Mouse (Mus musculus): ENCODE measurements around the gene Exosc7. TPM values are rescaled to one million over a fixed set of nuclear protein-coding genes. Genes with fewer than 3 reads are reported as not detected.

The Exosc7 gene
- polyA plus RNA-seq, 1 experiment from 2014 or later, result 52.1 TPM

- TF ChIP-seq CTCF (IDR thresholded peaks at IDR 0.05; ENCODE audit: low read depth), result no peak
- TF ChIP-seq EP300 (IDR thresholded peaks at IDR 0.05; ENCODE audit: low read depth), result no peak
Observed at GRCm38 (mm10) chr9:123150241-123151020, 37.4 kb downstream of the Exosc7 start, which contains the start of gene Clec3b. TSS of gene Clec3b (plus strand) at chr9:123150946.

GRCm38 (mm10) chr9:123151561-123151960 lies 38.5 kb downstream of the Exosc7 start:
- Histone ChIP-seq H3K36me3 (replicated peaks; ENCODE audit: insufficient read depth, low read length) (no peaks in the 10 kb centered on the region), H3K4me2 (ENCODE audit: low read depth, low read length) (no peak overlapping the region), H3K4me1 (ENCODE audit: insufficient read depth) (no peaks in the 10 kb centered on the region), H3K9ac (replicated peaks) (no peak overlapping the region), H3K27ac (ENCODE audit: low read depth) (no peak overlapping the region), H3K27me3 (ENCODE audit: insufficient read depth, low read length) (no peaks in the 10 kb centered on the region), H3K4me3 (ENCODE audit: low read depth, low read length) (no peak overlapping the region), H3K9me3 (ENCODE audit: low read length) (no peaks in the 10 kb centered on the region)
- WGBS (ENCODE audit: insufficient replicate concordance), result 17% methylated on average over 1 of the region's 1 CpGs
- DNase-seq, result no peak
- no peak for ATAC-seq
- TF ChIP-seq CTCF (IDR thresholded peaks at IDR 0.05; ENCODE audit: low read depth) (no peak), EP300 (IDR thresholded peaks at IDR 0.05; ENCODE audit: low read depth) (no peak)

More at GRCm38 (mm10) chr9:123150241-123151020, 37.4 kb downstream of the Exosc7 start, which contains the start of gene Clec3b:
- ATAC-seq, result no peak
- Histone ChIP-seq H3K9ac (replicated peaks) (no peak within 1 kb of the TSS), H3K36me3 (replicated peaks; ENCODE audit: insufficient read depth, low read length) (no peaks in the 10 kb centered on the region), H3K4me2 (ENCODE audit: low read depth, low read length) (no peak within 1 kb of the TSS), H3K27me3 (ENCODE audit: insufficient read depth, low read length) (no peaks in the 10 kb centered on the region), H3K9me3 (ENCODE audit: low read length) (no peaks in the 10 kb centered on the region), H3K4me3 (ENCODE audit: low read depth, low read length) (no peak within 1 kb of the TSS), H3K27ac (ENCODE audit: low read depth) (no peak within 1 kb of the TSS), H3K4me1 (ENCODE audit: insufficient read depth) (no peaks in the 10 kb centered on the region)
- 76% methylated on average over 5 of the region's 5 CpGs for WGBS (ENCODE audit: insufficient replicate concordance)
- DNase-seq, result no peak

- H3K4me3 ChIP-seq (ENCODE audit: low read depth, low read length), result no peak overlapping the region
- ATAC-seq, result no peak
- H3K4me2 ChIP-seq (ENCODE audit: low read depth, low read length), result no peak overlapping the region
- H3K9me3 ChIP-seq (ENCODE audit: low read length), result no peaks in the 10 kb centered on the region
- H3K27ac ChIP-seq (ENCODE audit: low read depth), result no peak overlapping the region
- H3K9ac ChIP-seq (replicated peaks), result no peak overlapping the region
- no peaks in the 10 kb centered on the region for H3K4me1 ChIP-seq (ENCODE audit: insufficient read depth)
- no peaks in the 10 kb centered on the region for H3K36me3 ChIP-seq (replicated peaks; ENCODE audit: insufficient read depth, low read length)
- 27% methylated on average over 3 of the region's 3 CpGs for WGBS (ENCODE audit: insufficient replicate concordance)
- H3K27me3 ChIP-seq (ENCODE audit: insufficient read depth, low read length), result no peaks in the 10 kb centered on the region
- DNase-seq, result no peak
- TF ChIP-seq CTCF (IDR thresholded peaks at IDR 0.05; ENCODE audit: low read depth) (no peak), EP300 (IDR thresholded peaks at IDR 0.05; ENCODE audit: low read depth) (no peak)
Observed at GRCm38 (mm10) chr9:123152026-123152425, 39.0 kb downstream of the Exosc7 start.

GRCm38 (mm10) chr9:123153121-123153520 lies 40.1 kb downstream of the Exosc7 start:
- Histone ChIP-seq H3K4me2 (ENCODE audit: low read depth, low read length) (no peak overlapping the region), H3K4me3 (ENCODE audit: low read depth, low read length) (no peak overlapping the region), H3K27me3 (ENCODE audit: insufficient read depth, low read length) (no peaks in the 10 kb centered on the region), H3K4me1 (ENCODE audit: insufficient read depth) (no peaks in the 10 kb centered on the region), H3K36me3 (replicated peaks; ENCODE audit: insufficient read depth, low read length) (no peaks in the 10 kb centered on the region), H3K9ac (replicated peaks) (no peak overlapping the region), H3K9me3 (ENCODE audit: low read length) (no peaks in the 10 kb centered on the region), H3K27ac (ENCODE audit: low read depth) (no peak overlapping the region)
- DNase-seq, result no peak
- no peak for ATAC-seq
- TF ChIP-seq CTCF (IDR thresholded peaks at IDR 0.05; ENCODE audit: low read depth) (no peak), EP300 (IDR thresholded peaks at IDR 0.05; ENCODE audit: low read depth) (no peak)
- WGBS (ENCODE audit: insufficient replicate concordance), result 84% methylated on average over 2 of the region's 2 CpGs

- DNase-seq, result no peak
- H3K27me3 ChIP-seq (ENCODE audit: insufficient read depth, low read length), result no peaks in the 10 kb centered on the region
- 45% methylated on average over 30 of the region's 30 CpGs for WGBS (ENCODE audit: insufficient replicate concordance)
- H3K36me3 ChIP-seq (replicated peaks; ENCODE audit: insufficient read depth, low read length), result no peaks in the 10 kb centered on the region
- H3K4me3 ChIP-seq (ENCODE audit: low read depth, low read length), result no peak overlapping the region
- H3K9ac ChIP-seq (replicated peaks), result no peak overlapping the region
- TF ChIP-seq CTCF (IDR thresholded peaks at IDR 0.05; ENCODE audit: low read depth) (no peak), EP300 (IDR thresholded peaks at IDR 0.05; ENCODE audit: low read depth) (no peak)
- 0 out of 2 replicates have a peak overlapping the region, but pooled peaks have one; percentile 16 for H3K4me2 ChIP-seq (ENCODE audit: low read depth, low read length)
- no peak overlapping the region for H3K27ac ChIP-seq (ENCODE audit: low read depth)
- H3K9me3 ChIP-seq (ENCODE audit: low read length), result no peaks in the 10 kb centered on the region
- peak; percentile 43; the same call in 1 of the 2 replicates for ATAC-seq
- no peaks in the 10 kb centered on the region for H3K4me1 ChIP-seq (ENCODE audit: insufficient read depth)
Observed at GRCm38 (mm10) chr9:123156910-123157361, 43.9 kb downstream of the Exosc7 start.

- H3K4me1 ChIP-seq (ENCODE audit: insufficient read depth), result no peaks in the 10 kb centered on the region
- DNase-seq (no peak), ATAC-seq (no peak)
- no peak overlapping the region for H3K4me3 ChIP-seq (ENCODE audit: low read depth, low read length)
- no peaks in the 10 kb centered on the region for H3K36me3 ChIP-seq (replicated peaks; ENCODE audit: insufficient read depth, low read length)
- no peak for TF ChIP-seq EP300 (IDR thresholded peaks at IDR 0.05; ENCODE audit: low read depth)
- no peak for TF ChIP-seq CTCF (IDR thresholded peaks at IDR 0.05; ENCODE audit: low read depth)
- H3K4me2 ChIP-seq (ENCODE audit: low read depth, low read length), result no peak overlapping the region
- no peaks in the 10 kb centered on the region for H3K27me3 ChIP-seq (ENCODE audit: insufficient read depth, low read length)
- H3K9me3 ChIP-seq (ENCODE audit: low read length), result no peaks in the 10 kb centered on the region
- H3K9ac ChIP-seq (replicated peaks), result no peak overlapping the region
- no peak overlapping the region for H3K27ac ChIP-seq (ENCODE audit: low read depth)
Observed at GRCm38 (mm10) chr9:123157699-123158098, 44.7 kb downstream of the Exosc7 start.

Data from liver, postnatal 0 days (tissue).